Mouse (Mus musculus): ENCODE results near the gene Zfp653. TPM values are rescaled to one million over a fixed set of nuclear protein-coding genes. Genes with fewer than 3 reads are reported as not detected.
A peak's percentile ranks its signal among the peaks of the same experiment; 100 is the strongest.
"Not testable (repeated sequence)": the region's sequence is repeated elsewhere in the genome, so short reads cannot be mapped to it uniquely, and the experiment has no call there.

The Zfp653 gene
- total RNA-seq (2021), result 10 to 100 TPM; 20.8 to 23.6 TPM

- DNase-seq, result peak; percentile 95 to 96
Measured at GRCm38 (mm10) chr9:22070791-22071573, at the start of gene Zfp653, which contains the start of gene Gm49318. Zfp653 (minus strand) TSS chr9:22071376. Gm49318 (minus strand) TSS chr9:22071259.

GRCm38 (mm10) chr9:22119543-22119942, 48.4 kb upstream of the Zfp653 start:
- no peak for DNase-seq

GRCm38 (mm10) chr9:22117754-22118456, 46.7 kb upstream of the Zfp653 start:
- DNase-seq, result no peak

GRCm38 (mm10) chr9:22116740-22117426, 45.7 kb upstream of the Zfp653 start, which contains the start of gene Elof1:
Elof1 (minus strand) TSS chr9:22117172.
- DNase-seq, result peak; percentile 92 to 93

- no peak for DNase-seq
Measured at GRCm38 (mm10) chr9:22116086-22116485, 44.9 kb upstream of the Zfp653 start.

- DNase-seq, result no peak
Measured at GRCm38 (mm10) chr9:22115635-22116034, 44.5 kb upstream of the Zfp653 start.

- no peak for DNase-seq
Measured at GRCm38 (mm10) chr9:22108194-22108593, 37.0 kb upstream of the Zfp653 start.

- DNase-seq, result no peak
Measured at GRCm38 (mm10) chr9:22099922-22100321, 28.7 kb upstream of the Zfp653 start.

- no peak for DNase-seq
Measured at GRCm38 (mm10) chr9:22098993-22099696, 28.0 kb upstream of the Zfp653 start, which contains the start of gene Cnn1. Cnn1 (plus strand) TSS chr9:22099216.

GRCm38 (mm10) chr9:22095854-22096307, 24.7 kb upstream of the Zfp653 start:
- DNase-seq, result peak; percentile 64 to 67

GRCm38 (mm10) chr9:22092746-22093145, 21.6 kb upstream of the Zfp653 start:
- DNase-seq, result no peak

- DNase-seq, result no peak
Measured at GRCm38 (mm10) chr9:22089986-22090385, 18.8 kb upstream of the Zfp653 start.

GRCm38 (mm10) chr9:22089281-22089680, 18.1 kb upstream of the Zfp653 start:
- no peak for DNase-seq

GRCm38 (mm10) chr9:22087034-22087618, 15.9 kb upstream of the Zfp653 start:
- no peak for DNase-seq

GRCm38 (mm10) chr9:22086012-22086411, 14.8 kb upstream of the Zfp653 start:
- no peak for DNase-seq

- peak; percentile 92 for DNase-seq
Measured at GRCm38 (mm10) chr9:22085022-22085834, 14.1 kb upstream of the Zfp653 start, which contains the start of gene Ecsit. Ecsit (minus strand) TSS chr9:22085438.

- DNase-seq, result no peak
Measured at GRCm38 (mm10) chr9:22084667-22085021, 13.5 kb upstream of the Zfp653 start.

- DNase-seq, result no peak
Measured at GRCm38 (mm10) chr9:22076223-22076622, 5.0 kb upstream of the Zfp653 start.

GRCm38 (mm10) chr9:22075778-22076177, 4.6 kb upstream of the Zfp653 start:
- not testable (repeated sequence) for DNase-seq

- no peak for DNase-seq
Measured at GRCm38 (mm10) chr9:22072276-22072675, 1.1 kb upstream of the Zfp653 start.
